25 mouse cellular contexts compared by ENCODE assay signal in the genomic region with DNA sequence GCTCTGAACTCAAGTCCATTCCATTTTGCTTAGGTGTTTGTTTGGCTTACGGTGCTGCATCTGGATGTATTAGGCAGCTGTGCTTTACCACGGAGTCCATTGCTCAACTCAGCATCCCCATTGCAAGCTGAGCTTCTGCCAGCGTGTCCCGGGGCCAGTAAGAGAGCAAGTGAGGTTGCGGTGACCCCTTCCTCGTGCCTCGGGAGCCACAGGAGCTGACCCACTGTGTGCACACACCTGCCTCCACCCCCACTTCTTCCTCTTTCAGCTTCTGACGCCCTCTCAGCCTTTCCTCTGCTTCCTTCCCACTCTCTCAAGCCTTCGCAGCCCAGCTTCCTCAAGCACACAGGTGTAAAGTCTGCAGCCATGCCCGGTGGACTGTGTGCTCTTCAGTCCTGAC. TPM values are rescaled to one million over a fixed set of nuclear protein-coding genes. Genes with fewer than 3 reads are reported as not detected.
DNase-seq lines count a peak whose midpoint lies in the region; ATAC-seq lines count a peak whose summit lies in the region.
"Had no signal": no experiment of that assay in that cellular context is flagged by ENCODE, and none has a peak within 500 bp of the region (broad histone marks: within the 10 kb centered on the region; RNA-seq: fewer than 3 reads in every experiment).

No protein-coding gene starts in this region.

- H3K4me2 ChIP-seq in heart, embryonic 12.5 days = no peak overlapping the region
- H3K4me2 ChIP-seq: embryonic facial prominence, embryonic 15.5 days; limb, embryonic 13.5 days; liver, embryonic 15.5 days; midbrain, embryonic 11.5 days; neural tube, embryonic 12.5 days had no signal

- WGBS in heart, embryonic 12.5 days = 68% methylated on average over 10 of the region's 10 CpGs

- ATAC-seq in heart, embryonic 12.5 days (ENCODE audit: insufficient number of reproducible peaks, low FRiP score) = no peak
- ATAC-seq in megakaryocyte, adult 5-6 weeks (ENCODE audit: poor library complexity, severe bottlenecking) = peak; percentile 94
- ATAC-seq: hindbrain, postnatal 0 days had no signal

- H3K4me3 ChIP-seq in heart, embryonic 12.5 days = no peak overlapping the region
- H3K4me3 ChIP-seq: embryonic facial prominence, embryonic 15.5 days; limb, embryonic 13.5 days; liver, embryonic 15.5 days; neural tube, embryonic 12.5 days had no signal

- intact Hi-C loops in heart, postnatal 14 days (cut with DNase I) = no loop called here

- no peaks in the 10 kb centered on the region for H3K27me3 ChIP-seq in heart, embryonic 12.5 days (replicated peaks)
- H3K27me3 ChIP-seq: embryonic facial prominence, embryonic 15.5 days; limb, embryonic 13.5 days; liver, embryonic 15.5 days; neural tube, embryonic 12.5 days had no signal

- peak overlapping the region; percentile 18; the same call in 1 of the 2 replicates for H3K27ac ChIP-seq in heart, embryonic 12.5 days (ENCODE audit: poor library complexity, severe bottlenecking)
- H3K27ac ChIP-seq: embryonic facial prominence, embryonic 15.5 days; hindbrain, postnatal 0 days; limb, embryonic 13.5 days; liver, embryonic 15.5 days; neural tube, embryonic 12.5 days had no signal

- H3K9me3 ChIP-seq in heart, embryonic 12.5 days (replicated peaks) = no peaks in the 10 kb centered on the region
- H3K9me3 ChIP-seq: embryonic facial prominence, embryonic 15.5 days; limb, embryonic 13.5 days; liver, embryonic 15.5 days; neural tube, embryonic 12.5 days had no signal

- no peak overlapping the region for H3K9ac ChIP-seq in heart, embryonic 12.5 days
- H3K9ac ChIP-seq: embryonic facial prominence, embryonic 15.5 days; limb, embryonic 13.5 days; liver, embryonic 15.5 days; neural tube, embryonic 12.5 days had no signal

- H3K4me1 ChIP-seq in heart, embryonic 12.5 days (replicated peaks) = peaks cover 72% of the 10 kb centered on the region
- H3K4me1 ChIP-seq: limb, embryonic 13.5 days had no signal

- no peaks in the 10 kb centered on the region; the same call in 1 of the 2 replicates for H3K36me3 ChIP-seq in heart, embryonic 12.5 days
- H3K36me3 ChIP-seq: embryonic facial prominence, embryonic 15.5 days; liver, embryonic 15.5 days; neural tube, embryonic 12.5 days had no signal

- DNase-seq in heart, postnatal 14 days = no peak
- peak; percentile 25 to 30 for DNase-seq in spleen, postnatal 36 days (ENCODE audit: low spot score in 2 of 2)
- DNase-seq in spleen, adult 18-20 months = no peak
- DNase-seq in right cerebral cortex, adult 18-20 months = no peak
- no peak for DNase-seq in frontal cortex, adult 2 months (ENCODE audit: extremely low spot score in 1 of 2, low spot score in 1 of 2)
- DNase-seq: B cell, adult 2 months; cerebellum, adult 9-11 months; embryo, embryonic 11 days; gastrocnemius, postnatal 36 days; heart, postnatal 4 days; kidney, adult 11 months; kidney, postnatal 10 days; layer of hippocampus, adult 9-11 months; lung, postnatal 14 days; right cerebral cortex, postnatal 4 days had no signal

RNA-seq across cellular contexts. Expression of a gene that starts 8.1 kb away (rescaled TPM):
- polyA plus RNA-seq in heart, embryonic 12.5 days (2016; fragmentation: Nextera tagmentation; extraction: Ambion mirVana) = 45.2 and 47.6 TPM in 2 replicates
- 10 to 100 TPM; 21.7 to 23.3 TPM for total RNA-seq in heart, postnatal 14 days (2021)
- 24.0 and 28.5 TPM in 2 replicates for total RNA-seq in megakaryocyte, adult 5-6 weeks (2015)
- total RNA-seq in megakaryocyte, adult 5-6 weeks (2017) = 36.0 and 39.9 TPM in 2 replicates
- 52.3 and 59.1 TPM in 2 replicates for polyA plus RNA-seq in frontal cortex, adult 2 months (2012; rRNA removed)

RNA-seq across cellular contexts. Expression of a gene that starts 17.3 kb away (rescaled TPM):
- polyA plus RNA-seq in heart, embryonic 12.5 days (2016; fragmentation: Nextera tagmentation; extraction: Ambion mirVana) = 143 and 152 TPM in 2 replicates
- 100 to 1,000 TPM; 841 to 967 TPM for total RNA-seq in heart, postnatal 14 days (2021)
- not detected in 2 replicates for total RNA-seq in megakaryocyte, adult 5-6 weeks (2015)
- not detected in 2 replicates for total RNA-seq in megakaryocyte, adult 5-6 weeks (2017)
- polyA plus RNA-seq in frontal cortex, adult 2 months (2012; rRNA removed) = 9.7 and 14.2 TPM in 2 replicates
- total RNA-seq: monocyte, adult 5-6 weeks had no signal
- polyA plus RNA-seq: forebrain, embryonic 11.5 days; hindbrain, postnatal 0 days; midbrain, embryonic 11.5 days had no signal

RNA-seq across cellular contexts. Expression of a gene that starts 18.1 kb away (rescaled TPM):
- 30.4 and 32.2 TPM in 2 replicates for polyA plus RNA-seq in heart, embryonic 12.5 days (2016; fragmentation: Nextera tagmentation; extraction: Ambion mirVana)
- total RNA-seq in heart, postnatal 14 days (2021) = 1 to 10 TPM; 1.8 to 3.0 TPM
- total RNA-seq in megakaryocyte, adult 5-6 weeks (2015) = not detected in 2 replicates
- not detected in 2 replicates for total RNA-seq in megakaryocyte, adult 5-6 weeks (2017)
- 104 and 156 TPM in 2 replicates for polyA plus RNA-seq in frontal cortex, adult 2 months (2012; rRNA removed)
- total RNA-seq: gastrocnemius, postnatal 36 days; monocyte, adult 5-6 weeks had no signal

RNA-seq across cellular contexts. Expression of a gene that starts 20.0 kb away (rescaled TPM):
- polyA plus RNA-seq in heart, embryonic 12.5 days (2016; fragmentation: Nextera tagmentation; extraction: Ambion mirVana) = 1.7 and 2.0 TPM in 2 replicates
- under 1 TPM; 0.41 to 0.61 TPM for total RNA-seq in heart, postnatal 14 days (2021)
- total RNA-seq in megakaryocyte, adult 5-6 weeks (2015) = not detected in 2 replicates
- total RNA-seq in megakaryocyte, adult 5-6 weeks (2017) = not detected in 2 replicates
- 0.84 and 1.1 TPM in 2 replicates for polyA plus RNA-seq in frontal cortex, adult 2 months (2012; rRNA removed)
- total RNA-seq: heart, postnatal 4 days; monocyte, adult 5-6 weeks had no signal
- polyA plus RNA-seq: forebrain, embryonic 11.5 days; liver, embryonic 15.5 days; midbrain, embryonic 11.5 days had no signal

RNA-seq across cellular contexts. Expression of a gene that starts 34.0 kb away (rescaled TPM):
- polyA plus RNA-seq in heart, embryonic 12.5 days (2016; fragmentation: Nextera tagmentation; extraction: Ambion mirVana) = 20.0 and 20.6 TPM in 2 replicates
- 10 to 100 TPM; 11.7 to 11.9 TPM for total RNA-seq in heart, postnatal 14 days (2021)
- 2.1 and 3.3 TPM in 2 replicates for total RNA-seq in megakaryocyte, adult 5-6 weeks (2015)
- 2.2 and 2.7 TPM in 2 replicates for total RNA-seq in megakaryocyte, adult 5-6 weeks (2017)
- polyA plus RNA-seq in frontal cortex, adult 2 months (2012; rRNA removed) = 13.7 and 15.2 TPM in 2 replicates

Comparison
In these comparisons a context has a peak if more than half of its experiments do, and no peak if none do; other contexts are left out.
1. DNase-seq: peak in spleen, postnatal 36 days (2 of 2); none in heart, postnatal 14 days (0 of 2), spleen, adult 18-20 months (0 of 2), right cerebral cortex, adult 18-20 months (single experiment) and frontal cortex, adult 2 months (0 of 2).
2. RNA of a gene that starts 17.3 kb away (total RNA-seq): 841 to 967 TPM in heart, postnatal 14 days; not detected in megakaryocyte, adult 5-6 weeks; every median in the first group is over 100 times any median in the second.